Mouse (Mus musculus) CH12.LX (cell line): ENCODE results near the gene Npas3. TPM values are rescaled to one million over a fixed set of nuclear protein-coding genes. Genes with fewer than 3 reads are reported as not detected.

Experiments
- DNase-seq: peaks from one replicate; pipeline ENCODE4 v3.0.0-alpha.2; 2013; ENCODE audit errors: extremely low read depth
- H3K27ac ChIP-seq: 2 replicates; pipeline ENCODE4 v1.5.1; 2012; ENCODE audit warnings: low read depth, mild to moderate bottlenecking, control low read depth, moderate library complexity; ENCODE audit not compliant: insufficient read depth
- H3K27me3 ChIP-seq: replicated peaks from 2 replicates; pipeline ENCODE3; 2012; ENCODE audit warnings: inconsistent platforms
- H3K36me3 ChIP-seq, 2 experiments: replicated peaks in 1 of 2; 2 replicates each; pipeline versions ENCODE3 to v1.6.1; 2012; ENCODE audit warnings: inconsistent platforms in 1 of 2, low read length in 1 of 2, mild to moderate bottlenecking in 1 of 2, mixed read lengths in 1 of 2, moderate library complexity in 1 of 2; ENCODE audit not compliant: control insufficient read depth in 1 of 2, insufficient read depth in 1 of 2
- H3K4me1 ChIP-seq, 2 experiments: 2 replicates each; pipeline ENCODE4 v1.6.1; 2012; ENCODE audit warnings: inconsistent platforms in 1 of 2, moderate library complexity in 1 of 2; ENCODE audit not compliant: insufficient read depth in 2 of 2, control insufficient read depth in 1 of 2
- H3K4me2 ChIP-seq: 2 replicates; pipeline ENCODE4 v1.6.1; 2012; ENCODE audit warnings: low read depth, mild to moderate bottlenecking, control low read depth; ENCODE audit not compliant: poor library complexity, insufficient read depth, severe bottlenecking
- H3K4me3 ChIP-seq, 3 experiments: fragments of 150-350 bp in 1 of 3; sonication (generic) in 1 of 3; replicated peaks in 1 of 3; 2 replicates each; pipeline versions ENCODE3 to v1.5.1; 2011 to 2012; ENCODE audit warnings: low read depth in 2 of 3, low read length in 2 of 3, mild to moderate bottlenecking in 2 of 3, moderate library complexity in 2 of 3, control low read depth in 1 of 3, improper control_type of control experiment in 1 of 3, inconsistent platforms in 1 of 3, mixed read lengths in 1 of 3; ENCODE audit not compliant: poor library complexity in 1 of 3
- H3K79me2 ChIP-seq: replicated peaks from 2 replicates; pipeline ENCODE4 v1.6.1; 2012; ENCODE audit warnings: mild to moderate bottlenecking, moderate library complexity; ENCODE audit not compliant: control insufficient read depth, poor library complexity, insufficient read depth, severe bottlenecking; ENCODE audit errors: extremely low read depth
- H3K9ac ChIP-seq: 2 replicates; pipeline ENCODE4 v1.6.1; 2012; ENCODE audit warnings: low read depth, mild to moderate bottlenecking, control low read depth, moderate library complexity; ENCODE audit not compliant: insufficient read depth
- H3K9me3 ChIP-seq: replicated peaks from 2 replicates; pipeline ENCODE3; 2012; ENCODE audit warnings: low read length, inconsistent platforms, mixed read lengths
- CHD1 ChIP-seq: IDR thresholded peaks from 2 replicates; pipeline ENCODE4 v1.6.1; 2012; ENCODE audit warnings: low read depth, low read length, improper control_type of control experiment, inconsistent platforms
- ELF1 ChIP-seq: IDR thresholded peaks from 2 replicates; pipeline ENCODE4 v1.6.1; 2014; ENCODE audit warnings: low read depth, mild to moderate bottlenecking, inconsistent platforms, low read length, improper control_type of control experiment
- EP300 ChIP-seq: IDR thresholded peaks from 2 replicates; pipeline ENCODE4 v1.6.1; 2011; ENCODE audit warnings: low read length, improper control_type of control experiment
- MAZ ChIP-seq: IDR thresholded peaks from 2 replicates; pipeline ENCODE4 v1.6.1; 2012; ENCODE audit warnings: low read depth, mild to moderate bottlenecking, inconsistent platforms, low read length, improper control_type of control experiment, moderate library complexity
- MEF2A ChIP-seq: IDR thresholded peaks from 2 replicates; pipeline ENCODE4 v1.6.1; 2014; ENCODE audit warnings: low read depth, mild to moderate bottlenecking, inconsistent platforms, low read length, improper control_type of control experiment, borderline replicate concordance
- POLR2A ChIP-seq: IDR thresholded peaks from 2 replicates; pipeline ENCODE4 v1.6.1; 2011; ENCODE audit warnings: low read depth, mild to moderate bottlenecking, improper control_type of control experiment, low read length
- SIN3A ChIP-seq: IDR thresholded peaks from 2 replicates; pipeline ENCODE4 v1.6.1; 2012; ENCODE audit warnings: low read length, improper control_type of control experiment, inconsistent platforms
- USF1 ChIP-seq: IDR thresholded peaks from 2 replicates; pipeline ENCODE4 v1.6.1; 2014; ENCODE audit warnings: low read depth, mild to moderate bottlenecking, inconsistent platforms, low read length, improper control_type of control experiment
- ZC3H11A ChIP-seq: IDR thresholded peaks from 2 replicates; pipeline ENCODE4 v1.6.1; 2012; ENCODE audit warnings: low read depth, mild to moderate bottlenecking, inconsistent platforms, low read length, improper control_type of control experiment
- ZKSCAN1 ChIP-seq: IDR thresholded peaks from 2 replicates; pipeline ENCODE4 v1.6.1; 2012; ENCODE audit warnings: low read depth, inconsistent platforms, low read length, improper control_type of control experiment, borderline replicate concordance
- ZMIZ1 ChIP-seq: IDR thresholded peaks from 2 replicates; pipeline ENCODE4 v1.6.1; 2012; ENCODE audit warnings: low read depth, mild to moderate bottlenecking, inconsistent platforms, low read length, improper control_type of control experiment
- dilution Hi-C: fragments of 300-500 bp; cut with MboI; formaldehyde crosslinking; loops from 2 replicates; pipeline ENCODE4 v1.14.3; 2020; ENCODE audit warnings: low sequenced_read_pairs; ENCODE audit not compliant: extremely low pct_unique_long_range_greater_than_20kb, extremely low pct_ligation_motif_present
- in situ Hi-C: fragments of 300-500 bp; cut with MboI; formaldehyde crosslinking; loops from 3 replicates; pipeline ENCODE4 v1.14.3; 2019; ENCODE audit warnings: low sequenced_read_pairs, low pct_ligation_motif_present, low pct_unique_long_range_greater_than_20kb, mixed read lengths
- polyA plus RNA-seq: library from polyadenylated mRNA; unstranded; fragments of >175 nt; gene quantifications from 2 replicates; pipeline ENCODE4 v1.2.1, GENCODE M21; 2012; ENCODE audit warnings: low read depth; ENCODE audit not compliant: insufficient read length
- total RNA-seq, 2 experiments: library from RNA; depleted of rRNA; stranded (reverse); fragments of 300-350 nt in 1 of 2; fragments of >200 nt in 1 of 2; gene quantifications; 2 replicates each; pipeline ENCODE4 v1.2.3; 2012 to 2014

Npas3 gene
- total and polyA plus RNA-seq, 3 experiments: 0.13 TPM; not detected in 1

GRCm38 (mm10) chr12:53722156-53722555 lies 473.7 kb downstream of the Npas3 start:
- in situ Hi-C loops (no loop called here), dilution Hi-C loops (no loop called here)
- H3K9ac ChIP-seq: no peak overlapping the region
- H3K4me3 ChIP-seq: no peak overlapping the region
- no peak overlapping the region for H3K4me2 ChIP-seq
- H3K4me1 ChIP-seq: no peaks in the 10 kb centered on the region
- no peaks in the 10 kb centered on the region for H3K9me3 ChIP-seq
- DNase-seq: no peak
- no peaks in the 10 kb centered on the region for H3K79me2 ChIP-seq
- no peaks in the 10 kb centered on the region for H3K36me3 ChIP-seq
- no peak overlapping the region for H3K27ac ChIP-seq
- no peaks in the 10 kb centered on the region for H3K27me3 ChIP-seq
- TF ChIP-seq ELF1 (no peak), POLR2A (no peak), ZKSCAN1 (no peak), SIN3A (no peak), ZC3H11A (no peak)

DNA sequence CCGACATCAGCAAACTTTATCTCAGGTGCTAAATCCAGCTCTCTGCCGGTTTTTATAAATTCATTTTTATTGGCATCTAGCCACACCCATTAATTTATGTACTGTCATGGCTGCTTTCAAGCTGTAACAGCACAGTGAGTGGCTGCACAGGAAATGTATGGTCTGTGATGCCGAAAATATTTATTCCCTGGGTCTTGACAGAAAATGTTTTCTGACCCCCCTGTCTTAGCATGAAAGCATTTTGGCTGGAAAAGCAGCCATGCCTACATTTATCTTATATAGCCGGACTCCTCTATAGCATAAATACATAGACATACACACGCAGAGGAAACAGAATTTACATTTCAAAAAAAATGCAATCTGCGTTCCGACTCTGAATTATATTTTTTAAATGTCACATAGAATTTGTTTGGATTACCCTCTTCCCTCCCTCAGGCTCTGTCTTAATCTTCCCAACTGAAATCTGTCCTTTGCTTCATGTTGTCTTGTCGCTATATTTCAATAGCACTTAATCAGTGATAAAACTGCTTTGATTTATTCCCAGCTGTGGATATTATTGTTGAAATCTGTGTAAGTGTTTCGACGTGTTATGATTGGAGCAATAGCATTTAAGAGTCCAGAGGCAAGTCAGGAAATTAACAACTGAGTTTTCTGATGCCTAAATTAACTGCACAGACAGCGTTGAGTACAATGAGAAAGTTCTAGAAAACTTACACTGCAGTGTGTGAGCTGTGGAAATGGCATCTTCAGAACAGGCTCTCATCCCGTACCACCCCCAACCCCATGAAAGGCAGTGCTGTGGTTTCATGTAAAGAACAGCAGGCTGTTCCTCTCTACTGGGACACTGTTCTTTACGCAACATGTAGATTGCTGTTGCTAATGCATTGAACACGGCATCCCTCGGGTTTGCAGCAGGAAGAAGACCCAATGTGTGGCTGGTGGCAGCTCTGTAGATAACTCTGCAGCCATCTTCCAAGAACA lies 474.5 kb downstream of the Npas3 start:
- Histone ChIP-seq H3K27ac (no peak overlapping the region), H3K9me3 (no peaks in the 10 kb centered on the region), H3K4me1 (no peaks in the 10 kb centered on the region), H3K79me2 (no peaks in the 10 kb centered on the region), H3K4me2 (no peak overlapping the region), H3K4me3 (no peak overlapping the region), H3K36me3 (no peaks in the 10 kb centered on the region), H3K27me3 (no peaks in the 10 kb centered on the region), H3K9ac (no peak overlapping the region)
- dilution Hi-C loops: no loop called here
- in situ Hi-C loops: no loop called here
- no peak for DNase-seq
- TF ChIP-seq ZMIZ1 (no peak), CHD1 (no peak), EP300 (no peak), USF1 (no peak), ELF1 (no peak), POLR2A (no peak), MAZ (no peak)

GRCm38 (mm10) chr12:53729275-53729674 lies 480.8 kb downstream of the Npas3 start:
- no peaks in the 10 kb centered on the region for H3K36me3 ChIP-seq
- H3K9ac ChIP-seq: no peak overlapping the region
- no peaks in the 10 kb centered on the region for H3K9me3 ChIP-seq
- H3K27me3 ChIP-seq: no peaks in the 10 kb centered on the region
- in situ Hi-C loops: loop anchor here (25.0 kb wide), 1 partner anchor 333 kb away; no protein-coding TSS in a partner anchor
- no peaks in the 10 kb centered on the region for H3K79me2 ChIP-seq
- peaks cover 0 to 7% of the 10 kb centered on the region in 2 experiments; a peak in 1 of 4 replicates for H3K4me1 ChIP-seq
- H3K4me2 ChIP-seq: no peak overlapping the region
- H3K27ac ChIP-seq: no peak overlapping the region
- DNase-seq: no peak
- no peak overlapping the region for H3K4me3 ChIP-seq
- TF ChIP-seq MEF2A (no peak), ZKSCAN1 (no peak)
- TF ChIP-seq, all 38 proteins: peak for 0
- dilution Hi-C loops: no loop called here
